In genomic region chr6:53973468-53973867, GRCm38 (mm10) we compare ENCODE assay signal across 13 mouse cellular contexts. TPM values are rescaled to one million over a fixed set of nuclear protein-coding genes. Genes with fewer than 3 reads are reported as not detected.
DNase-seq lines count a peak whose midpoint lies in the region; ATAC-seq and TF ChIP-seq lines count a peak whose summit lies in the region.
"Had no signal": no experiment of that assay in that cellular context is flagged by ENCODE, and none has a peak within 500 bp of the region (broad histone marks: within the 10 kb centered on the region; RNA-seq: fewer than 3 reads in every experiment).

No protein-coding gene starts in this region.

- no peak overlapping the region for H3K4me3 ChIP-seq in neural tube, embryonic 15.5 days (replicated peaks)

- peaks cover 16% of the 10 kb centered on the region for H3K4me1 ChIP-seq in neural tube, embryonic 15.5 days

- no peaks in the 10 kb centered on the region for H3K9me3 ChIP-seq in neural tube, embryonic 15.5 days (replicated peaks)

- 37% methylated on average over 5 of the region's 5 CpGs for WGBS in neural tube, embryonic 15.5 days

- DNase-seq in cerebellum, adult 9-11 months = peak; percentile 22
- no peak for DNase-seq in cerebellum, adult 8-10 months
- peak; percentile 58 for DNase-seq in kidney, postnatal 10 days
- no peak for DNase-seq in kidney, adult 9 months
- peak; percentile 89 for DNase-seq in brain, embryonic 14.5 days (ENCODE audit: low read depth)
- peak; percentile 84 for DNase-seq in lung, postnatal 14 days
- no peak for DNase-seq in thymus, adult 18-20 months
- DNase-seq: kidney, postnatal 36 days; right cerebral cortex, postnatal 14 days had no signal

- no peaks in the 10 kb centered on the region for H3K36me3 ChIP-seq in neural tube, embryonic 15.5 days
- H3K36me3 ChIP-seq: G1E had no signal

- ATAC-seq in neural tube, embryonic 15.5 days (ENCODE audit: low FRiP score) = no peak
- ATAC-seq: inflammation-experienced regulatory T-cells, adult 6 months had no signal

- no peak for TF ChIP-seq POLR2A in brain, embryonic 14.5 days (IDR thresholded peaks at IDR 0.05; ENCODE audit: borderline replicate concordance, extremely low read depth, insufficient read depth, insufficient read length, poor library complexity, severe bottlenecking)

- TF ChIP-seq CTCF in brain, embryonic 14.5 days (IDR thresholded peaks at IDR 0.05; ENCODE audit: borderline replicate concordance, extremely low read depth, insufficient read depth, insufficient read length) = no peak

- H3K9ac ChIP-seq in neural tube, embryonic 15.5 days (replicated peaks) = no peak overlapping the region

- no peak overlapping the region for H3K27ac ChIP-seq in neural tube, embryonic 15.5 days (replicated peaks)

- 0 out of 2 replicates have a peak, but pooled peaks cover 4% of the 10 kb centered on the region for H3K27me3 ChIP-seq in neural tube, embryonic 15.5 days (replicated peaks)

- H3K4me2 ChIP-seq in neural tube, embryonic 15.5 days = no peak overlapping the region

RNA-seq across cellular contexts. Expression of gene Cpvl, which starts 5.0 kb away (rescaled TPM):
- polyA plus RNA-seq in brain, embryonic 14.5 days (2012; rRNA removed) = 0.08 TPM in 1 of 2 replicates, not detected in the other
- 0.10 TPM in 1 of 2 replicates, not detected in the other for polyA plus RNA-seq in neural tube, embryonic 15.5 days (2015; fragmentation: Nextera tagmentation; extraction: Ambion mirVana)
- polyA plus RNA-seq: G1E; inflammation-experienced regulatory T-cells, adult 6 months; neural tube, embryonic 11.5 days had no signal

Comparison
In these comparisons a context has a peak if more than half of its experiments do, and no peak if none do; other contexts are left out.
1. DNase-seq: peak in cerebellum, adult 9-11 months (single experiment), kidney, postnatal 10 days (single experiment), brain, embryonic 14.5 days (single experiment) and lung, postnatal 14 days (single experiment); none in cerebellum, adult 8-10 months (single experiment), kidney, adult 9 months (single experiment) and thymus, adult 18-20 months (0 of 2).